Mouse (Mus musculus): Measurements from ENCODE around the gene Pacs2. TPM values are rescaled to one million over a fixed set of nuclear protein-coding genes. Genes with fewer than 3 reads are reported as not detected.
A peak's percentile ranks its signal among the peaks of the same experiment; 100 is the strongest.

Gene Pacs2
- polyA plus RNA-seq, 1 experiment from 2014 or later = 7.0 TPM

DNA sequence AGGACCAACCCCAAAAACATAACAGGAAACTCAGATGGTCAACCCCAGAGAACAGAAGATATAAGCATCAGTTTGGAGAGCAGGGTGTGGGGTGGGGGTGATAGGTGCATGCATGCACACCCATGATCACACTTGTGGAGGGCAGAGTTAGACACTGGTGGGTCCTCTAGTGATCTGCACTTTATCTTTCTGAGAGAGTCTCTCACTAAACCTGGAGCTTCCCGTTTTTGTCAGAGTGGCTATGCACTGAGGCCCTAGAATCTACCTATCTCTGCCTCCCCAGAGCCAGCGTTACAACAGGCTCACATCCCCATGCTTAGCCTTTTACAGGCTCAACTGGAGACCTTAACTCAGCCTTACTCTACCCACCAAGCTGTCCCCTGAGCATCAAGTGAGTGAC is 22.9 kb upstream of the Pacs2 start:
- WGBS = 74% methylated on average over 2 of the region's 2 CpGs
- Histone ChIP-seq H3K27me3 (replicated peaks) (no peaks in the 10 kb centered on the region), H3K27ac (replicated peaks) (no peak overlapping the region), H3K36me3 (peaks cover 47% of the 10 kb centered on the region), H3K9ac (no peak overlapping the region), H3K4me2 (no peak overlapping the region), H3K4me1 (peaks cover 16% of the 10 kb centered on the region), H3K4me3 (no peak overlapping the region), H3K9me3 (no peaks in the 10 kb centered on the region)
- ATAC-seq (ENCODE audit: extremely low read depth, insufficient number of reproducible peaks, low FRiP score, low TSS enrichment) = no peak

DNA sequence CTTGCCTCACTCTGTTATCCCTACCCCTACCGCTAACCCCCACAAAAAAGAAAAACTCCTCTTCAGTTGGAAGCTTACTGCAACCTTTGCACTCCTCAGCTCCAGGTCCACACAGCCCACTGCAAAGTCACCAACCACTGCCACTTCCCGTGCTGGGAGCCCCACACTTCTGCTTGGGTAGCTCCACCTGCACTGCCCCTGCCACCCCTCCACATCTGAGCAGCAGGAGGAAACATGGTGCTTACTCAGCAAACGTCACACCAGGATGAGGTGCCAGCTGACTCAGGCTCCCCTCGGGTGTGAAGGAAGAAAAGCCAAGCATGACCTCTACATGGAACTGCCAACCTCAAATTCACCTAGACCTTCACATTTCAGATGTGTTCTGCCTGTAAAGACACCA is 20.2 kb upstream of the Pacs2 start:
- Histone ChIP-seq H3K4me3 (no peak overlapping the region), H3K36me3 (peaks cover 34% of the 10 kb centered on the region), H3K27me3 (replicated peaks) (no peaks in the 10 kb centered on the region), H3K9me3 (no peaks in the 10 kb centered on the region), H3K4me1 (peaks cover 33% of the 10 kb centered on the region), H3K9ac (no peak overlapping the region), H3K4me2 (no peak overlapping the region), H3K27ac (replicated peaks) (no peak overlapping the region)
- no peak for ATAC-seq (ENCODE audit: extremely low read depth, insufficient number of reproducible peaks, low FRiP score, low TSS enrichment)
- WGBS = 72% methylated on average over 4 of the region's 4 CpGs

DNA sequence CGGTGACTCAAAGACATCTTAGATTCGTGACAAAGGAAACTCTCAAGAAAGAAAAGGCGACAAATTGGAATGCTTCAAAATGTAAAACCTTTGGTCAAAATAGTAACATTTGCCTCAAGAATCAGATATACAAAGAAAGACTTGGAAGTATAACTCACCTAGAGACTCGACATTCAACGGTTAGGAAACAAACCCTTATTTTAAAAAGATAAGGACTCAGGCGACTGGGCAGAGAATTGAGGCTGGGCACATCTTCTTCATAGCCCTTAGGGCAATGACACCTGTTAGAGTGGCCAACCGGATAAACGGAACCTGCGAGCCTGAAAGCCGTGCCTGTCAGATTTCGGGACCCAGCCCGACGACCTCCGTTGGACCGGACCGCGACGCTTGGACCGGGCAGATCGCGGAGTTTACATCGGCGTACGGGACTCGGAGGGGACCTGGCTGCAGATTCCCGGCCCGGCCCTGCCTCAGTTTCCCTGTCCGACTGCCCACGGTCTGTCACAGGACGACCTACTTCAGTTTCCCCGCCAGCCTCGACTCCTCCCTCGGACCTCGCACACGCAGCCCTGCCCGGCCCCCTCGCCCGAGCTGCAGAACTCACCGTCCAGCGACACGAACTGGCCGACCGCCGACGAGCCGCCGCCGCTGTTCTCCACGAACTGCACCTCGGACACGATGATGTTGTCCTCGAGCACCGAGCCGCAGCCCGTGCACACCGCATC is 14.6 kb upstream of the Pacs2 start:
- H3K4me1 ChIP-seq = peaks cover 37% of the 10 kb centered on the region
- 2% methylated on average over 56 of the region's 56 CpGs for whole genome bisulfite sequencing
- H3K36me3 ChIP-seq = peaks cover 10% of the 10 kb centered on the region; the same call in 1 of the 2 replicates
- ATAC-seq (ENCODE audit: extremely low read depth, insufficient number of reproducible peaks, low FRiP score, low TSS enrichment) = no peak
- no peaks in the 10 kb centered on the region for H3K9me3 ChIP-seq
- peak overlapping the region; percentile 89 for H3K9ac ChIP-seq
- peak overlapping the region; percentile 92 for H3K27ac ChIP-seq (replicated peaks)
- no peaks in the 10 kb centered on the region for H3K27me3 ChIP-seq (replicated peaks)
- H3K4me2 ChIP-seq = peak overlapping the region; percentile 75
- peak overlapping the region; percentile 64 for H3K4me3 ChIP-seq

DNA sequence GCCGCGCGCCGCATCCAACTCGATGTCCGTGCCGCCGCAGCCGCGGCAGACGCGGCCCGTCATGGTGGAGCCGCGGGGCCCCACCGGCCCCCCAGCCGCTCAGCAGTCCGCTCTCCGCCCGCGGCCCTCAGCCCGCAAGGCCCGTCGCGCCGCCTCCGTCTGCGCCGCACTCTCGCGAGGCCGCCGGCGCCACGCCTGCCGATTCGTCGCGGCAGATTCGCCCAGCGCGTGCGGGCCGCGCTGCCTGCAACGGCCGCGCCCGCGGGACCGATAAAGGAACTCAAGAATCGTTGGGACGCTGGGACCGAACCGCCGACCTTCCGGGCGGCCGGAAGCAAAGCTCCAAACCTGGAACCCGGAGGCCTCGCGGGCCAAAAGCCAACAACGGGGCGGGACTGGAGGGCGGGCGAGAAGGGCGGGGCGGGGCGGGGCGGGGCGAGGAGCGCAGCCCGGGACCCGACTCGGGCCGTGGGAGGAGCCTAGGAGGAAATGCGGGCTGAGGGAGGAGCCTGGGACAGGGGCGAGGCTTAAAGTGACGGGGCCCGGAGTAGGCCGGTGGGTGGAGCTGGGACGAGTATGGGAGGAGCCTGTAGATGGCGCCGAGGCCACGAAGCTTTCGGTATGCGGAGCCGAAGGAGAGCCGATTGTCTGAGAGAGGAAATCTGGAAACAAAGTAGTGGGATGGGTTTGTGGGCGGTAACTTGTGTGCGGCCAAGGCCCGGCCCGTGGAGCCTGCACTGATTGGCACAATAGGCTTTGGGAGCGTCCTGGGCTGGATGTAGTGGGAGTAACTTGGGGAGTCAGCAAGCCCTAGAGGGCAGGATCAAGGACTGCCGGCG is 13.8 kb upstream of the Pacs2 start, which contains the start of gene Brf1:
Brf1 (minus strand) TSS at position 411 of the 839 bp plus-strand sequence.
- Histone ChIP-seq H3K4me2 (peak within 1 kb of the TSS; percentile 81), H3K36me3 (peaks cover 10% of the 10 kb centered on the region; the same call in 1 of the 2 replicates), H3K9ac (peak within 1 kb of the TSS; percentile 89), H3K4me1 (peaks cover 34% of the 10 kb centered on the region), H3K4me3 (peak within 1 kb of the TSS; percentile 64), H3K9me3 (no peaks in the 10 kb centered on the region), H3K27me3 (replicated peaks) (no peaks in the 10 kb centered on the region), H3K27ac (replicated peaks) (peak within 1 kb of the TSS; percentile 92)
- under 1% methylated on average over 85 of the region's 96 CpGs for WGBS
- peak; percentile 98 for ATAC-seq (ENCODE audit: extremely low read depth, insufficient number of reproducible peaks, low FRiP score, low TSS enrichment)

DNA sequence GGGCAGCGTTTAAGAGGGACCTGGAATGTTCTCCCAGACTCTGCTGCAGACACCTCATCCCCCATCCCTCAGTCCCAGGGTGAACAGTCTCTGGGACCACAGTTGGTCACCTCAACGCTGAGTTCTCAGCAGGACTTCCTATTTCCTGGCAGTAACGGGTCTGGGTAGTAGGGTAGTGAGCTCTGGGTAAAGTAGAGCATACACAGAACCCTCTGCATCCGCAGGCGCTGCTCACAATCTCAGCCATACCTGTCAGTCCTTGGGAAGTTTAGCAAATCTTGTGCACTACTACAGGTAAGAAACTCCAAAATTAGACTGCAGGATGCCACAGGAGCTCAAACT is 13.2 kb upstream of the Pacs2 start:
- Histone ChIP-seq H3K4me1 (peaks cover 34% of the 10 kb centered on the region), H3K36me3 (peaks cover 4% of the 10 kb centered on the region; the same call in 1 of the 2 replicates), H3K4me3 (peak overlapping the region; percentile 64), H3K27me3 (replicated peaks) (no peaks in the 10 kb centered on the region), H3K9me3 (no peaks in the 10 kb centered on the region), H3K27ac (replicated peaks) (peak overlapping the region; percentile 92), H3K9ac (peak overlapping the region; percentile 83), H3K4me2 (peak overlapping the region; percentile 81)
- WGBS = 2% methylated on average over 5 of the region's 5 CpGs
- ATAC-seq (ENCODE audit: extremely low read depth, insufficient number of reproducible peaks, low FRiP score, low TSS enrichment) = no peak

DNA sequence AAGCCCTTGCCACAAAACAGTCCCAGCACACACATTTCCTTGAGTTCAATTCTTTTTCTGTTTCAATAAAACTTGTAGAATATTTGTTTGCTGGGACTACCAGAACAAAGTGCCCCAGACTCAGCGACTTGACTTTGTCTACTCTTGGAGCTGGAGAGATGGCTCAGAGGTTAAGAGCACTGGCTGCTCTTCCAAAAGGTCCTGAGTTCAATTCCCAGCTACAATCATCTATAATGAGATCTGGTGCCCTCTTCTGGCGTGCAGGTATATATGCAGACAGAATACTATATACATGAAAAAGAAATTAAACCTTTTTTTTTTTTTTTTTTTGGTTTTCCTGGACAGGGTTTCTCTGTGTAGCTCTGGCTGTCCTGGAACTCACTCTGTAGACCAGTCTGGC is 11.6 kb upstream of the Pacs2 start:
- H3K4me2 ChIP-seq = no peak overlapping the region

DNA sequence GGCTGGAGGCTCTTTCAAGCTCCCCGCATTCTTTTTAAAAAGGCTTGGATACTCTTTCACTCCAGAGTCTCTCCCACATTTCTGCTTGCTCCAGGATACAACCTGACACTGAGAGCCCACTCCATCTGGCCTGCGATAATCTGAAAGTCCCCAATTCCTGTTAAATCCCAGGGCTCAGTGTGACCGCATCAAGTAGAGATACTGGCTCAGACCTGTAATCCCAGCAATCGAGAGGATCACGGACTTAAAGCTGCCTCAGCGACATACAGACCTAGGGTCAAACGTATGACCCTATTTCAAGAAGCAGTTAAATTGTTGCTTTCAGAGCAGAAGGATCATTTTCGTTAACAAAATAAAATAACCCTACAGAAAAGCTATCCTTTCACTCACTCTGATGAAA is 10.3 kb upstream of the Pacs2 start:
- Histone ChIP-seq H3K27me3 (replicated peaks) (no peaks in the 10 kb centered on the region), H3K9ac (no peak overlapping the region), H3K4me3 (no peak overlapping the region), H3K4me1 (peaks cover 14% of the 10 kb centered on the region), H3K9me3 (no peaks in the 10 kb centered on the region), H3K36me3 (no peaks in the 10 kb centered on the region), H3K27ac (replicated peaks) (no peak overlapping the region), H3K4me2 (no peak overlapping the region)
- WGBS = 80% methylated on average over 8 of the region's 8 CpGs
- no peak for ATAC-seq (ENCODE audit: extremely low read depth, insufficient number of reproducible peaks, low FRiP score, low TSS enrichment)

More for the DNA sequence above, 11.6 kb upstream of the Pacs2 start:
- Histone ChIP-seq H3K4me3 (no peak overlapping the region), H3K36me3 (no peaks in the 10 kb centered on the region), H3K27me3 (replicated peaks) (no peaks in the 10 kb centered on the region), H3K9me3 (no peaks in the 10 kb centered on the region), H3K9ac (no peak overlapping the region), H3K27ac (replicated peaks) (no peak overlapping the region), H3K4me1 (peaks cover 24% of the 10 kb centered on the region)
- ATAC-seq (ENCODE audit: extremely low read depth, insufficient number of reproducible peaks, low FRiP score, low TSS enrichment) = no peak
- WGBS = 37% methylated on average over 2 of the region's 2 CpGs

DNA sequence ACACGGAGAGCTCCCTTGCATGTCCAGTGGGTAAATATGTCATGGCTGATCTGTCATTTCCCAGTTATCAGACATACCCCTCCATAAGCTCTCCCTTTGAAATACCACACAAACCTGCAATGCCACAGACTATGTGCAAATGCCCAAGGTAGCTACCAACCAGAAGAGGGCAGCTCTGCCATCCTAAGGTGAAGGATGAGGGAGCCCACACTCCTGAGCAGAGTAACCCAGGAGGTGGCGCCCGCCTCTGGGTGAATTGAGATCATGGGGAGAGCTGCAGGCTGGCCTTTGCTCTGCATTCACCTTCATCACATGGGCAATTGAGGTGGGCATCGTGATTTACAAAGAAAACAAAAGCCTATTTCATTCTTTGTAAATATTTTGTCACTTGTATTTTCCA is 9.3 kb upstream of the Pacs2 start:
- no peak overlapping the region for H3K27ac ChIP-seq (replicated peaks)
- H3K4me3 ChIP-seq = no peak overlapping the region
- H3K27me3 ChIP-seq (replicated peaks) = no peaks in the 10 kb centered on the region
- H3K4me1 ChIP-seq = peaks cover 8% of the 10 kb centered on the region
- no peaks in the 10 kb centered on the region for H3K9me3 ChIP-seq
- no peaks in the 10 kb centered on the region for H3K36me3 ChIP-seq
- no peak for ATAC-seq (ENCODE audit: extremely low read depth, insufficient number of reproducible peaks, low FRiP score, low TSS enrichment)
- H3K4me2 ChIP-seq = no peak overlapping the region
- H3K9ac ChIP-seq = no peak overlapping the region
- 19% methylated on average over 4 of the region's 4 CpGs for WGBS

DNA sequence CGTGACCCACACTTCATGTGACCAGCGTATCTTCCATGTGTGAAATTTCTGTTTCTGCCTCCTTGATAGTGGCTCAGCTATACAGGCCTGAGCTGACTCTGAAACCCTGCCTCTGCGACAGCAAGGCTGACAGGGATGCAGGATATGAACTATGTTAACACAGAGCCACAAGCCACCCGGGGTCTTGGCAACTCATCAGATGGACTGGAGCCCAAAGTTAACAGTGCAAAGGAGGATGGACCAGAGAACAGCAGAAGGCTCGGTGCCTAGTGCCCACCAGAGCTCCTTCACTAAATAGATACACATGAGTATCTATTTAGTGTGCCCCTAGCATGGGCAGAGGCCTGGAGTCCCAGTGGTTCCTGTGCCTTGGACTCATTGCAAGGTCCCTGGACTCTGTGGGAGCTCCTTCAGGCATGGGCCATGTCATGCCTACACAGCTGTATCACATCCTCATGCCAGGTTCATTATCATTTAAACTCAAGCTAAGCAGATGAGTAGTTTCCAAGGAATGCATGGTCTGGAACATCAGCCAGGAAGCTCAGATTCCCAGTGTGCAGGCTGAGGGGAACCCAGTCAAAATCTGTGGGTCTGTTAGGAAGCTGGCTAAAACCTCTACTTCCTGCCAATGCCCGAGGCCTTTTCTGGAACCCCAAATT is 2.5 kb upstream of the Pacs2 start:
- no peak for ATAC-seq (ENCODE audit: extremely low read depth, insufficient number of reproducible peaks, low FRiP score, low TSS enrichment)
- Histone ChIP-seq H3K4me3 (no peak overlapping the region), H3K9ac (no peak overlapping the region), H3K4me1 (peaks cover 45% of the 10 kb centered on the region), H3K4me2 (no peak overlapping the region), H3K27ac (replicated peaks) (peak overlapping the region; percentile 84; the same call in 1 of the 2 replicates), H3K36me3 (no peaks in the 10 kb centered on the region), H3K27me3 (replicated peaks) (no peaks in the 10 kb centered on the region), H3K9me3 (no peaks in the 10 kb centered on the region)
- WGBS = 70% methylated on average over 6 of the region's 6 CpGs

DNA sequence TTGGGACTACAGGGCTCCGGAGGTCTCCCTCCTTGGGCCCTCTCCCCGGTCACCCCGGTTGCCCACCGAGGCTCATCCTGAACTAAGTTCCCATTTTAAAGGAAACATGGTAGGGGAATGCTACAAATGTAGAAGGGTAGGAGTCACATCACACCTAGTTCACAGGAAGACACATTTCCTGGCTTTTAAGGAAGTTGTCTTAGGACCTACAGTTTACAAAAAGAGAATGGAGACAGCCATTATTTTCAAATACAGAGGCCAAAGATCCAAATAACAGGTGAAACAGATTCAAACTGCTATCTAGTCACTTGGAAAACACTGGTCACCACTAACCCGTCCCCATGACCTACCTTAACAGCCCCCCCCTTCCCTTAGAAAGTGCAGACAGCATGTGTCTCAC is 1.9 kb upstream of the Pacs2 start:
- Histone ChIP-seq H3K36me3 (no peaks in the 10 kb centered on the region), H3K27me3 (replicated peaks) (no peaks in the 10 kb centered on the region), H3K9ac (no peak overlapping the region), H3K4me1 (peaks cover 50% of the 10 kb centered on the region), H3K4me2 (no peak overlapping the region), H3K9me3 (no peaks in the 10 kb centered on the region), H3K4me3 (no peak overlapping the region), H3K27ac (replicated peaks) (peak overlapping the region; percentile 84)
- 79% methylated on average over 5 of the region's 5 CpGs for WGBS
- ATAC-seq (ENCODE audit: extremely low read depth, insufficient number of reproducible peaks, low FRiP score, low TSS enrichment) = no peak

DNA sequence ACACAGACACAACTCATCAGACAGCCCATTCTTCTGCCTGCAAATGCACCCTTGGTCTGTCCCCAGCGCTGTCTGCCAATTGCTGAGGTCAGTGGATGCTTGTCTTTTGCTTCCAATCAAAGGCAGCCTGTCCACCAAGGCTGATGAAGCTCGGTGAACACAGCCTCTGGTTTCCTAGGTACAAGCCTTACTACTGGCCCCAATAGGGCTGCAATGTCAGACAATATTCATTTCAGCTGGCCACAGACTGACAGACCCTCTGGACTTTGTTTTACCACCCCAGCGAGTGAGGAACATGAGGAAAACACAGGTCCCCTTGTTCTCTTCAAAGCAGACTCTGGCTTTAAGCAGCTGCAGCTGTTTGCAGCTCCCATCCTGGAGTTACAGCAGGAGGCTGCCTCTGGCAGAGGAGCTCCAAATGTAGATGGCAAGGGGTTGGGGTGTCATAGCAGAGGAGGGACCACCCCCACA is 1.3 kb upstream of the Pacs2 start:
- no peaks in the 10 kb centered on the region for H3K9me3 ChIP-seq
- no peaks in the 10 kb centered on the region for H3K36me3 ChIP-seq
- no peak for ATAC-seq (ENCODE audit: extremely low read depth, insufficient number of reproducible peaks, low FRiP score, low TSS enrichment)
- peak overlapping the region; percentile 84 for H3K27ac ChIP-seq (replicated peaks)
- no peaks in the 10 kb centered on the region for H3K27me3 ChIP-seq (replicated peaks)
- peak overlapping the region; percentile 76; the same call in 1 of the 2 replicates for H3K4me2 ChIP-seq
- H3K4me1 ChIP-seq = peaks cover 55% of the 10 kb centered on the region
- no peak overlapping the region for H3K4me3 ChIP-seq
- H3K9ac ChIP-seq = peak overlapping the region; percentile 93
- 60% methylated on average over 3 of the region's 3 CpGs for WGBS

Data from heart, embryonic 13.5 days (tissue).